Mouse (Mus musculus) myocyte (in vitro differentiated cells): Measurements from ENCODE around the gene Slco2b1. TPM values are rescaled to one million over a fixed set of nuclear protein-coding genes. Genes with fewer than 3 reads are reported as not detected.

Experiments
- H3K27me3 ChIP-seq: one replicate; pipeline ENCODE4 v1.6.1; 2011; ENCODE audit not compliant: control insufficient read depth, insufficient read depth, insufficient read length
- H3K36me3 ChIP-seq: one replicate; pipeline ENCODE4 v1.6.1; 2011; ENCODE audit not compliant: control insufficient read depth, insufficient read depth
- H3K4me2 ChIP-seq: one replicate; pipeline ENCODE4 v1.6.1; 2011; ENCODE audit warnings: low read depth, control low read depth
- H3K4me3 ChIP-seq: one replicate; pipeline ENCODE4 v1.5.1; 2011; ENCODE audit warnings: mild to moderate bottlenecking, control low read depth, moderate library complexity
- H3K79me2 ChIP-seq: one replicate; pipeline ENCODE4 v1.6.1; 2011; ENCODE audit not compliant: control insufficient read depth, insufficient read depth
- H3ac ChIP-seq: one replicate; pipeline ENCODE4 v1.6.1; 2011; ENCODE audit not compliant: control insufficient read depth, insufficient read length
- CEBPB ChIP-seq: IDR thresholded peaks from 2 replicates; pipeline ENCODE4 v1.6.1; 2011; ENCODE audit warnings: mild to moderate bottlenecking, moderate library complexity; ENCODE audit not compliant: poor library complexity, insufficient read depth, severe bottlenecking
- E2F4 ChIP-seq: IDR thresholded peaks from one replicate; pipeline ENCODE4 v1.6.1; 2011; ENCODE audit warnings: mild to moderate bottlenecking, control low read depth, moderate library complexity; ENCODE audit not compliant: insufficient read depth
- MAX ChIP-seq: IDR thresholded peaks from one replicate; pipeline ENCODE4 v1.6.1; 2011; ENCODE audit warnings: low read depth, mild to moderate bottlenecking, control low read depth
- MYOD1 ChIP-seq, 3 experiments: IDR thresholded peaks; one replicate each; pipeline ENCODE4 v1.6.1; 2011; ENCODE audit warnings: control low read depth in 2 of 3, low read depth in 2 of 3, mild to moderate bottlenecking in 2 of 3, moderate library complexity in 1 of 3; ENCODE audit not compliant: insufficient read length in 2 of 3, control insufficient read depth in 1 of 3
- MYOG ChIP-seq, 3 experiments: IDR thresholded peaks; one replicate each; pipeline ENCODE4 v1.6.1; 2011; ENCODE audit warnings: control low read depth in 2 of 3, low read depth in 2 of 3, mild to moderate bottlenecking in 2 of 3; ENCODE audit not compliant: insufficient read length in 2 of 3, control insufficient read depth in 1 of 3, insufficient read depth in 1 of 3
- POLR2A ChIP-seq: IDR thresholded peaks from one replicate; pipeline ENCODE4 v1.6.1; 2011; ENCODE audit warnings: low read depth, mild to moderate bottlenecking, control low read depth, moderate library complexity; ENCODE audit not compliant: insufficient read length
- POLR2AphosphoS2 ChIP-seq: IDR thresholded peaks from one replicate; pipeline ENCODE4 v1.6.1; 2011; ENCODE audit warnings: low read depth, control low read depth; ENCODE audit not compliant: insufficient read length
- REST ChIP-seq: IDR thresholded peaks from one replicate; pipeline ENCODE4 v1.6.1; 2011; ENCODE audit warnings: mild to moderate bottlenecking, control low read depth, moderate library complexity; ENCODE audit not compliant: insufficient read depth, insufficient read length
- SRF ChIP-seq: IDR thresholded peaks from one replicate; pipeline ENCODE4 v1.6.1; 2011; ENCODE audit warnings: low read depth; ENCODE audit not compliant: control insufficient read depth, insufficient read length
- TCF12 ChIP-seq: IDR thresholded peaks from one replicate; pipeline ENCODE4 v1.6.1; 2011; ENCODE audit warnings: mild to moderate bottlenecking, control low read depth; ENCODE audit not compliant: poor library complexity, insufficient read depth, severe bottlenecking
- TCF3 ChIP-seq: IDR thresholded peaks from one replicate; pipeline ENCODE4 v1.6.1; 2011; ENCODE audit warnings: low read depth, control low read depth; ENCODE audit not compliant: insufficient read length
- USF1 ChIP-seq: IDR thresholded peaks from one replicate; pipeline ENCODE4 v1.6.1; 2011; ENCODE audit warnings: low read depth, mild to moderate bottlenecking, control low read depth, moderate library complexity
- polyA plus RNA-seq: library from polyadenylated mRNA; unstranded; fragments of >200 nt; fragmentation: generic; extraction: Trizol; gene quantifications from one replicate; pipeline ENCODE4 v1.2.1, GENCODE M21; 2012; ENCODE audit warnings: missing spikeins

The Slco2b1 gene
- polyA plus RNA-seq, 1 experiment, result 0.01 TPM

DNA sequence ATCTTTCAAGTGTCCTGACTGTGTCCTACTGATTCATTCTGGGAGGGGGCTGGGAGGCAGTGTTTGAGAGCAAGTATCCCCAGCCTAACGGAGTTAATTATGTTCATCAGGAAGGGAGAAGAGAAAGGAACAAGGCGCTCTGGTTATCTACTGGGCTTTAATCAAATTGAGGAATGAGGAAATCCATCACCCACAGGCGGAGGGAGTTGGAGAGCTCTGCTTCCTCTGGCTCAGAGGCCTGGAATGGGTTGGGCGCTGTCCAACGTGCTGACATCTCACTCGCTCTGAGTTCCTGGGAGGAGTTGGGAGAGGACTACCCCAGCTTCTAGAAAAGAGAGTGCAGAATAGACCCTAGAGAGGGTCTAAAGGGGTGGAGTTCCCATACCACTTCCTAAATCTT is 62.5 kb downstream of the Slco2b1 start:
- Histone ChIP-seq H3K4me3 (no peak overlapping the region), H3K36me3 (no peaks in the 10 kb centered on the region), H3ac (no peak overlapping the region), H3K4me2 (no peak overlapping the region), H3K27me3 (no peaks in the 10 kb centered on the region), H3K79me2 (no peaks in the 10 kb centered on the region)
- peak; percentile 75 for TF ChIP-seq REST
- no peak for TF ChIP-seq SRF
- no peak for TF ChIP-seq USF1

GRCm38 (mm10) chr7:99644701-99645100 is 66.4 kb downstream of the Slco2b1 start:
- Histone ChIP-seq H3K79me2 (no peaks in the 10 kb centered on the region), H3K4me3 (no peak overlapping the region), H3ac (no peak overlapping the region), H3K36me3 (no peaks in the 10 kb centered on the region), H3K4me2 (no peak overlapping the region), H3K27me3 (peaks cover 5% of the 10 kb centered on the region)
- no peak for TF ChIP-seq POLR2A
- no peak for TF ChIP-seq MAX
- TF ChIP-seq TCF3, result no peak
- TF ChIP-seq POLR2AphosphoS2, result no peak
- no peak for TF ChIP-seq MYOG (IDR thresholded peaks at IDR 0.05; ENCODE audit: control insufficient read depth in 1 of 3, insufficient read depth in 1 of 3, insufficient read length in 2 of 3, low read depth in 2 of 3)
- TF ChIP-seq CEBPB, result no peak

- Histone ChIP-seq H3K79me2 (no peaks in the 10 kb centered on the region), H3K27me3 (peaks cover 5% of the 10 kb centered on the region), H3K4me3 (no peak overlapping the region), H3ac (no peak overlapping the region), H3K36me3 (no peaks in the 10 kb centered on the region), H3K4me2 (no peak overlapping the region)
- TF ChIP-seq MAX (no peak), TCF3 (no peak), SRF (no peak), POLR2A (no peak), USF1 (no peak), POLR2AphosphoS2 (no peak), CEBPB (no peak), TCF12 (no peak), REST (no peak)
These were observed 69.1 kb downstream of the Slco2b1 start for GRCm38 (mm10) chr7:99642078-99642477.

DNA sequence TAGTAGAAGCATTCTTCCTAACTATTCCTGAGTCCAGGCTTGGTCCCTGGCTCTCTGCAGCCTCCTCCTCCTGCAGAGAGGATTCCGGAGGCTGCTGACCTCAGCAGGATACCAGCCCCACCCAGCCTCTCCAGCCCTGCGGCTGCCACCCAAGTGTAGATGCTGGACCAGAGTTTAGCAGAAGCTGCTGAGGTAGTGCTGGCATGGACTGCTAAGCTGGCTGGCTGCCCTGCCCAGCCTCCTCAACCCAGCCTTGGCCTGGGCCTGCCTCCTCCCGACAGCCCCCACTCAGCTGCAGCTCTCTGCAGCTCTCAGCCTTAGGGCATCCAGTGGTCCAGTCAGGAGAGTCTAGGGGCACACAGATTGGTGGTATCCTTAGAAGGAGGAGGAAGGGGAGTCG is 69.9 kb downstream of the Slco2b1 start:
- TF ChIP-seq TCF3, result no peak
- TF ChIP-seq TCF12, result no peak
- TF ChIP-seq USF1, result no peak
- no peak for TF ChIP-seq CEBPB
- no peak for TF ChIP-seq POLR2A
- TF ChIP-seq MYOD1 (IDR thresholded peaks at IDR 0.05; ENCODE audit: control insufficient read depth in 1 of 3, insufficient read length in 2 of 3, low read depth in 2 of 3), result no peak
- no peak for TF ChIP-seq MYOG (IDR thresholded peaks at IDR 0.05; ENCODE audit: control insufficient read depth in 1 of 3, insufficient read depth in 1 of 3, insufficient read length in 2 of 3, low read depth in 2 of 3)
- TF ChIP-seq SRF, result no peak
- no peak for TF ChIP-seq MAX
- TF ChIP-seq REST, result no peak
- Histone ChIP-seq H3K4me3 (no peak overlapping the region), H3K4me2 (no peak overlapping the region)

DNA sequence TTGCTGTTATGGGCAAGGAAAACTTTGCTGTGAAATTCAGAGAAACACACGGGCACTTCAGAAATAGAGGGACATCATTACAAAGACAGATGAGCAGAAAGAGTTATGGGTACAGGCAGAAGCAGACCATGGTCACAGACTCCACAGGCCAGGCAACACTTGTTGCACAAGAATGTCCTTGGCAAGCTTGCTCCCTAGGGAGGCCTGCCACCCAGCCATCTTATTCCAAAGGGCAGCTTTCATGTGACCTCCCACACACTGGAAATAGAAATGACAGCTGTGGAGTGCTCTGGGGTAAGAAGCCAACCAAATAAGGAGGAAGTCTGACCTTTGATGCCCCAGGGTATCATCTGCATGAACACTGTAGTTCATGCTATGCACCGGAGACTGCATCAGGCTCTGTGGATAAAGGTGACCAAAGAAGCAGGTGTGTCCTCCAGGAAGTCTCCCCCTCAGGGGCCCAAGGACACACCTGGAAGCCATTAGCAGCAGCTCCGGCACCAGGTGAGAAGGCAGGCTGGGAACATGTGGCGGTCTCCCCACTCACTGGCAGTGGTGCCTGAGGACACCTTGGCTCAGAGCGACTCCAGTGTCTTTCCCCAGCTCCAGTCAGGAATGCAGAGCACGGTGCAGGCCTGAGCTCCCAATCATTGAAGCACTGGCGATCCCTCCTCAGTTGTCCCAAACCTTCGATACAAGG is 77.0 kb downstream of the Slco2b1 start:
- Histone ChIP-seq H3ac (no peak overlapping the region), H3K79me2 (no peaks in the 10 kb centered on the region), H3K4me3 (no peak overlapping the region), H3K36me3 (no peaks in the 10 kb centered on the region), H3K27me3 (peaks cover 6% of the 10 kb centered on the region), H3K4me2 (no peak overlapping the region)
- no peak for TF ChIP-seq SRF
- TF ChIP-seq TCF12, result no peak
- no peak for TF ChIP-seq E2F4
- no peak for TF ChIP-seq POLR2A
- no peak for TF ChIP-seq TCF3
- TF ChIP-seq MYOG (IDR thresholded peaks at IDR 0.05; ENCODE audit: control insufficient read depth in 1 of 3, insufficient read depth in 1 of 3, insufficient read length in 2 of 3, low read depth in 2 of 3), result no peak
- no peak for TF ChIP-seq REST
- no peak for TF ChIP-seq USF1
- TF ChIP-seq MYOD1 (IDR thresholded peaks at IDR 0.05; ENCODE audit: control insufficient read depth in 1 of 3, insufficient read length in 2 of 3, low read depth in 2 of 3), result no peak
- TF ChIP-seq CEBPB, result no peak
- no peak for TF ChIP-seq POLR2AphosphoS2
- no peak for TF ChIP-seq MAX

More for the DNA sequence above, 69.9 kb downstream of the Slco2b1 start:
- Histone ChIP-seq H3K79me2 (no peaks in the 10 kb centered on the region), H3K27me3 (peaks cover 5% of the 10 kb centered on the region), H3ac (no peak overlapping the region), H3K36me3 (no peaks in the 10 kb centered on the region)
